Mouse (Mus musculus) left cerebral cortex, postnatal 14 days (tissue): ENCODE data around the gene Sema4b. TPM values are rescaled to one million over a fixed set of nuclear protein-coding genes. Genes with fewer than 3 reads are reported as not detected.

Source experiments
- DNase-seq, 2 experiments: peaks; one replicate each; pipeline ENCODE4 v3.0.0; 2021 to 2022; ENCODE audit warnings: low spot score in 2 of 2, mixed read lengths in 1 of 2
- intact Hi-C: fragments of 180-260 bp; cut with DNase I; formaldehyde crosslinking; loops from one replicate; pipeline ENCODE4 v1.15.1; 2025
- total RNA-seq, 2 experiments: library from RNA; stranded (reverse); gene quantifications; 2 replicates each; pipeline ENCODE4 v1.2.3; 2021

Sema4b gene
- total RNA-seq, 2 experiments from 2014 or later = 20.0 to 20.7 TPM

DNA sequence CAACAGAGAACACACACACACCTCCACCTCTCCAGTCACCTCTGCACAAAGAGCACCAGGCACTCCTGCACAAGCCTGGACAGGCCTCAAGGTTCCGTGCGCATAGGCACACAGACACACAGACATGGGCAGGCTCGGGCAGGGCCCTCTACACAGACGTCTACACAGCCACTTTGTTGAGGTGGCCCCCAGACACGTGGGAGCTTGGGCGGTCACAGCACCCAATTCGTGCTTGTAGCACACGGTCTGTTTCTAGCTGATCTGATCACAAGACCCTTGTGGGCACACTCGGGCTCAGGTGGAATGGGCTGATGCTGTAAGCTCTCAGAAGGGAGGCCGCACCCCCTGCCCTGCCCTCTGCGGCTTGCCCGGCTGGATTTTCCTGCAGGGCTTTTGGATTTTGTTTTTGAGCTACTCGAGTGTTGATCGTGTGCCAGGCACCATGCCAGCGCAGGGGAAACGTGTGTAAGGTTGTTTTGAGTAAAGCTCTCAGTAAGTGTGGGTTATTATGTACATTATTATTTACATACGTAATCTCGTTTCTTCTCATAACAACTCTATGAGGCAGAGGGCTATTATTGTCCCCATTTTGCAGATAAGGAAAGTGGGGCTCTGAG lies 21.5 kb downstream of the Sema4b start:
- DNase-seq = no peak
- intact Hi-C loops = no loop called here

DNA sequence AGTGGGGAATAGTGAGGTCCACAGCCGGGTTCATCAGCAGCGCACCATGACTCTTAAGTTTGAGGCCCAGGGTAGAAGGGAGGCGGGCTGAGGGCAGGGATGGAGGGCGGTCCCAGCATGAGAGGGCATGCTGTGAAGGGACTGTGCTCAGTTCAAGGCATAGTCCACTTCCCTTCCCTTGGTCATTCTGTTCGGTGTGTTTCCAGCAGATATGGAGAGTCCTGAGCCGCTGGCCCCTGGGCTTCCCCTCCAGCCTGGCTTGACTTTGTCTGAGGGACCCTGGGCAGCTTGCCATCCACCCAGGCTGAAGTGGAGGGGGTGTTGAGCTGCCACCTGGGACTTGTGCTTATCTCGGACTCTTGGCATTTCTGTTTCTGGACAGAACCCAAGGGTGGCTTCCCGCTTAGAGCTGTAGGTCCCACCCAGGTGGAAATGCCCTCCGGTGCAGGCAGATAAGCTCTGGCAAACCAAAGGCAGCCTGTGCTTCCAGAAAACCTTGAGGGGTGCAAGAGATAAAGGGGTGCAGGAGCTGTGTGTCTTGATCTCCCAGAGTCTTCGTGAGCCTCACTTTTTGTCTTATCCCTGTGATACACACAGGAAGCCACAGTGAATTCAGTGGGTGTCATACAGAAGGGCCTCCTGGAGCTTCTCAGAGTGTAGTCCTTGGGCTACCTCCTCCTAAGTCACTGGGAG lies 22.2 kb downstream of the Sema4b start:
- DNase-seq = no peak
- intact Hi-C loops = no loop called here

DNA sequence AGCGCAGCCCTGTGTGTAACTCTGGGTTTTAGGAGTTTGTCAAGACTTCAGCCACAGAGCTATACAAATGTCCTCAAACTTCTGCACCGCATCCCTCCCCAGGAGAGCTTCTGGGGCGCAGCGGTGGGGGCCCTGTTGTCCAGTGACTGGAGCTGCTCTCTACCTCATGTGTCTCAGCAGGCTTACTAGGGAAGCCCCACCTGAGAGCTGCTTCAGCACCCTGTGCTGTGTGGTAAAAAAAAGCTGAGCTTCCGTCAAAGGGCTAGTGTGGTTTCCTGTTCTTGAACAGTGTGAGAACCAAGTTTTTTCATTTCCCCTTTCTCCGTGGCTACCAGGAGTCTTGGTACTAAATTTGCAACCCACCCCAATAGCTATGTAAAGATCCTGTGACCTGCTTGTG lies 23.0 kb downstream of the Sema4b start:
- intact Hi-C loops = no loop called here
- peak in 1 of 2 experiments; percentile 49 for DNase-seq

DNA sequence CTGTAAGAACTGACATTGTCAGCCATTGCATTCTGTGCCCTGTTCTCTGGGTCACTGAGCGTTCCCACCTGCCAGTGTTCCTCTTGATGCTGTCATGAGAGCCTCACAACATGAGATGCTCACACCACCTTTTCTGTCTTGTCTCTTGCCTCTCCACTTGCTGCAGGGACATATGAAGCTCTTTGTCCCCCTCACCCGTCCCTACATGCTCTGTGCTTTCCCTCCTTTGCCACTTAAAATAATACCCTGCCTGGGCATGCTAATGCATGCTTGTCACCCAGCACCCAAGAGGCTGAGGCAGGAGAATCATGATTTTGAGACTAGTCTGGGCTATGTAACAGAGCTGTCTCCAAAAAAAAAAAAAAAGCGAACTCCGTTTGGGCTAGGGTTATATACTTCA lies 24.3 kb downstream of the Sema4b start:
- intact Hi-C loops = no loop called here
- no peak for DNase-seq

DNA sequence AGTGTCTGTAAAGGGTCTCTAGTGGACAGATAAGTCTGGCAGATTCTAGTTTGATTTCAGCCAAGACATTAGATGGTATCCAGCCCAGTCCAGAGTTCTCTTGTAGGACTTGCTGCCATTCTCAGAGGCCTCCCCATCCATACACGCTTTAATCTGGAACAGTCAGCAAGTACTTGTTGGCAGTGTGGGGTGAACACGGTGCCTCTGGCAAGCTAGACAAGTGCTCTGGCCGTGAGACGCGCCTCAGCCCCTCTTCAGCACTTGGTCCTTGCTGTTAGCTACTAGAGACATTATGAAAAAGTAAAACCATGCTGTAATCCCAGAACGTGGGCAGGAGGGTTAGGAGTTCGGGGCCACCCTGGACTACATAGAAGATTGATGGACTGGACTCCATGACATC lies 27.0 kb downstream of the Sema4b start:
- intact Hi-C loops = loop anchor here (2.0 kb wide), 1 partner anchor 73 kb away; no protein-coding TSS in a partner anchor
- no peak for DNase-seq

DNA sequence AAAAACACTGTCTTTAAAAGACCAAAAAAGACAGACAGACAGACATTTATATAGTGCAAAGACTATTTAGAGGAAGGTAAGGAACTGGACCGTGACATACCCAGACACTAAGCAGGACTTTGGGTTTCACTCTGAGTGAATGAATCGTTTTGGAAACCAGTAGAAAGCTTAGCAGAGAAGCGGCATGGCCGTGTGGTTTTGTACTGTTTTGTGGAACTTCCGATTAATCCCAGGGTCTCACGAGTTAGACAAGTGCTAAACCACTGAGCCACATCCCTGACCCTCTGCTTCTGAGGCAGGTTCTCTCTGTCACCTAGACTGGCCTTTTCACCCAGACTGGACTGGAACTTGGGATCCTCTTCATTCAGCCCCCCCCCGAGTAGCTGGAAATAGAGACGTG lies 27.8 kb downstream of the Sema4b start:
- DNase-seq = no peak
- intact Hi-C loops = loop anchor here (2.0 kb wide), 1 partner anchor 74 kb away; no protein-coding TSS in a partner anchor

DNA sequence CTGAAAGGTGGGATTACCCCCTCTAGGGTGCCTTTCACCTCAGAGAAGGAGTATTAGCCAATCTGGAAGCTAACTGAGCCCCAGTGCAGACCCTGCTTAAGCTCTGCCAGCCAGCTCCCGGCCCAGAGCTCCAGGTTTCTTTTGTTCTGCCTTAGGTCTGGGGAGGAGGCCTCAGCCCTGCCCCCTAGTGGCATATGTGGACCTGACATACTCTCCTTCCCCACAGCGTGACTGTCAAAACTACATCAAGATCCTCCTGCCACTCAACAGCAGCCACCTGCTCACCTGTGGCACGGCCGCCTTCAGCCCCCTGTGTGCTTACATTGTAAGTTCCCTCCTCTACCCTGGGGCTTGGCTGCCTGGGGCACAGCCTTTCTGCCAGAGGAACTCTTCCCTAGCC lies 28.8 kb downstream of the Sema4b start:
- intact Hi-C loops = loop anchor here (2.0 kb wide), 1 partner anchor 75 kb away; no protein-coding TSS in a partner anchor
- DNase-seq = peak; percentile 73 to 80

DNA sequence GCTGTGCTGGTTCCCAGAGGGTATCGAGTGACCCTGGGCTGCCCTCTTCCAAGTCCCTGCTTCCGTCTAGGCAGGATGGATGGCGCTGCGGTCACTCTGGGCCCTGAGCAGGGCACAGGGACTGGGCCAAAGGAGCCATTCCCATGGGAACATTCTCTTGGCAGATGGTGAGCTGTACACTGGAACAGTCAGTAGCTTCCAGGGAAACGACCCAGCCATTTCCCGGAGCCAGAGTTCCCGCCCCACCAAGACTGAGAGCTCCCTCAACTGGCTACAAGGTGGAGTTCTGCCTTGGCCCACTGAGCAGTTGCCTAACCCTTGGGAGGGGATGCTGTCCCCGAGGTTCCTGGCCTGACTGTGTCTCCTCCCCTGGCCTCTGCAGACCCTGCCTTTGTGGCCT lies 29.9 kb downstream of the Sema4b start:
- intact Hi-C loops = no loop called here
- peak; percentile 43 to 56 for DNase-seq

DNA sequence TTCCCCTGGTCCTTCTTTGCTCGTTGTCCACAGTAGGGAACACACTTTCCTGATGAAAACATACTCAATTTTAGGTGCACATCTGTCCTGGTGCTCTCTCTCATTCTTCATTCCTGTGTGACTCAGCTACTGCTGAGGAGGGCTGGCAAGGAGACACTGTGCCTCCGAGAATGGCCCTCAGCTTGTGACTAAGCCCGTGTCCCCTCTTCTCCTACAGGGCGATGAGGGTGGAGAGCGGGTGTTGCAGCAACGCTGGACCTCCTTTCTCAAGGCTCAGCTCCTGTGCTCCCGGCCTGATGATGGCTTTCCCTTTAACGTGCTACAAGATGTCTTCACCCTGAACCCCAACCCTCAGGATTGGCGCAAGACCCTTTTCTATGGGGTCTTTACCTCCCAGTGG lies 32.0 kb downstream of the Sema4b start:
- intact Hi-C loops = no loop called here
- DNase-seq = no peak

DNA sequence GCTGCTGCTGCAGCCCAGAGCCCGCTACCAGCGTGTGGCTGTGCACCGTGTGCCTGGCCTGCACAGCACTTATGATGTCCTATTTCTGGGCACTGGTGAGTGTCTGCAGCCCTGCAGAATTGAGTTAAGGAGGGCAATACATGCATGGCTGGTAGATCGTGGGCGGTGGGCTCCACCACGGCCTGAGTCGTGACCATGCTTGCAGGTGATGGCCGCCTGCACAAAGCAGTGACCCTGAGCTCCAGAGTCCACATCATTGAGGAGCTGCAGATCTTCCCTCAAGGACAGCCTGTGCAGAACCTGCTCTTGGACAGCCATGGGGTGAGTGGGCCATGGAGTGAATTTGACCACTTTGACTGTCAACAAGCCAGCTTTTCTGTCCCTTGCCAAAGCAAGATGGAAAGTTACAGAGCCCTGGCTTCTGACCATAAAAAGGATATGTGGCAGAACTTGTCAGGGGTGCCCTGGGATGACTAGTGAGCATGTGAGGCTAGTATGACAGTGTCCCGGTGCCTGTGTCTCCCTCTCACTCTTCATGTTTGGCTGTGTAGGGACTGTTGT lies 33.7 kb downstream of the Sema4b start:
- DNase-seq = no peak
- intact Hi-C loops = no loop called here

DNA sequence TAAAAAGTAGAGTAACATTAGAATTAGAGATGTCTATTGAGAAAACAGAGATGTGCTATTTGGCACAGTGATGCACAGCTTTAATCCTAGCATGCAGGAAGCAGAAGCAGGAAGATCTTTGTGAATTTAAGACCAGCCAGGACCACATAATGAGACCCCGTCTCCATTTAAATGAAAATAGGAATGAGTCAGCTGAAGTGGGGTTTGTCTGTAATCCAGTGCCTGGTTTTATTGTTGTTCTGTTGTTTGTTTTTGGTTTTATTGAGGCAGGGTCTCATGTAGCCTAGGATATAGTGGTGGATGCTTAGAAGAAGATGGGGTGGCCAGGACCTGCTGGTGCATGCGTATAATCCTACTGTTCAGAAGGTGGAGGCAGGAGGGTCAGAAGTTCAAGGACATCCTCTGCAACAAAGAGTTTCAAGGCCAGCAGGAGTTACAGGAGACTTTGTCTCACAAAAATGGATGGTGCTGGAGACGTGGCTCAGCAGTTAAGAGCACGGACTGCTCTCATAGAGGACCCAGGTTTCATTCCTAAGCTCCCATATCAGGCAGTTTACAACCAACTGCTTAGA lies 34.6 kb downstream of the Sema4b start:
- intact Hi-C loops = no loop called here
- no peak for DNase-seq

DNA sequence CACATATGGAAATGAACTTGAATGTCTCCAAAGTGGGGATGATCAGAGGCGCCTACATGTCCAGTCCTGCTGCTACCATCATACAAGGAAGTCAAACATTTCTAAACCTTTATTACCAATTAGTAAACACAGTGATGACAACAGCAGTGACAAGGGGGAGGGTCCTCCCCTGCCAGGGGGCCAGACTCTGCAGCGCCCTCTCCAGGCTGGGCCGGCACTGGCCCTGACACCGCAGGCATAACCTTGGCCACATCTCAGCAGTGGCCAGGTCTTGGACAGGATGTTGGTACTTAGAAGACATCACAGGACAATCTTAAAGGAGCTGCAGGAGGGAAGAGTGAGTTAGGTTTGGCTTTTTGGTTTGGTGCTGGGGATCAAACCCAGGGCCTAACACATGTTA lies 40.4 kb downstream of the Sema4b start:
- intact Hi-C loops = no loop called here

DNA sequence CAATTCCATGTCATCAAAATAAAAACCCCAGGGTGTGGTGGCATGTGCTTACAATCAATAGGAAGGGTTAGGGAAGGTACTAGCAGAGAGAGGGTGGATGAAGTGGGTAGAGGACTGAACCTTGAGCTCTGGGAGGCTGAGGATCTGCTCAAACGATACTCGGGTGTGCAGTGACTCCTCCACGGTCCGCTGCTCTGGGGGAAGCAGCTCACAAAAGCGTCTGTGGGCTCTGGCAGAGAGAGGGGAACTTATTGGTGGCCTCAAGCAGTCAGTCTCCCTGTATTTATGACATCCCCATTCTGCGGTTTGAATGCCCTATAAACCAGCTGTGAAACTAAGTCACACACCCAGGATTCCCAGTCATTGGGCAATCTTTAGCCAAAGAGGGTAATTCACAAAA lies 43.6 kb downstream of the Sema4b start:
- intact Hi-C loops = no loop called here
- no peak for DNase-seq

More for the DNA sequence above, 40.4 kb downstream of the Sema4b start:
- no peak for DNase-seq

DNA sequence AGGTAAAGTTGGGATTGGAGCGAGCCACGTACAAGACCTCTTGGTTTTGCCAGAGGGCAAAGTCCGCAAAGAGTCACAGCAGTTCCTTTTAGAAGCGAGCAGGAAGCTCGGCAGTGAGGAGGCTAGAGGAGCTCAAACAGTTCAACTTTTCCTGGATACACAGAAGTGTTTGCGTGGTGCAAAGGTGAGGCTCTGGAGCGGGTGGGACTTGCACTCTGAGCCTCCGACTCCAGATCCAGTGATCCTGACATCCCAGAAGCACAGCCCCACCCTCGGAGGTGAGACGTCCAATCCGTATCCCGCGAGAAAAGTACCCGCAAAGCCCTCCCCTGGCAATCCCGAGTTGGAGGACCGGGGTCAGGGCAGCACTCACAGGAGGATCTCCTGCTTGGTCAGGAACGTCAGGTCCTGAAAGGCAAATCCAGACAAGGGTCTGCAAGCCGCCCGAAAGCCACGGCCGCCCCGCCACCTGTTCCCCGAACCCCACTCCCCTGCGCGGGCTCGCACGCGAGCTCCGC lies 45.4 kb downstream of the Sema4b start:
- DNase-seq = no peak
- intact Hi-C loops = no loop called here

DNA sequence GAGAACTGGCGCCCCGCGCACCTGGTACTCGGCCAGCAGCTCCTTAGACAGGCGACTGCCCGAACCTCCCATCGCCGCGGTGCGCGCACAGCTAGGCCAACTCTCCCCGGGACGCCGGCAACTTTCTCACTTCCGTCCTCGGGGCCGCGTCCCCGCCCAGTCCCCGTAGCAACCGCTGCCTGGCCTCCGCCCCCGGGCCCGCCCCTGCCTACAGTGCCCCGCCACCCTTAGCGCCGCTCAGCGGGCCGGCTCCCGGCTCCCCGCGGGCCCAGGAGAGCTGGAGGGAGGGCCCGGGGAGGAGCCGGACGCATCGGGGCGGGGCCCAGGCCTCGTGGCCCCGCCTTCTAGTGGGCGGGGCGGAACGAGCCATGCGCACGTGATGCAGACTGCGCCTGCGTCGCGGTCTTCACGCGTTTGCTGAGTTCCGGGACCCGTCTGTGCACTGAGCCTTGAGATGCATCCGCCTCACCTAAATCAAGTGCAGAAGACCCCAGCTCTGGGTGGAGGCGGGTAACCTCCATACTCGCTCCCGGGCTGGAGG lies 45.9 kb downstream of the Sema4b start, which contains the start of the genes Cib1 and Gdpgp1:
Gene Cib1, minus strand, starts transcription at position 325 of the 541 bp plus-strand sequence.
Gene Gdpgp1, plus strand, starts transcription at position 377 of the 541 bp plus-strand sequence.
- intact Hi-C loops = no loop called here
- peak; percentile 96 for DNase-seq

DNA sequence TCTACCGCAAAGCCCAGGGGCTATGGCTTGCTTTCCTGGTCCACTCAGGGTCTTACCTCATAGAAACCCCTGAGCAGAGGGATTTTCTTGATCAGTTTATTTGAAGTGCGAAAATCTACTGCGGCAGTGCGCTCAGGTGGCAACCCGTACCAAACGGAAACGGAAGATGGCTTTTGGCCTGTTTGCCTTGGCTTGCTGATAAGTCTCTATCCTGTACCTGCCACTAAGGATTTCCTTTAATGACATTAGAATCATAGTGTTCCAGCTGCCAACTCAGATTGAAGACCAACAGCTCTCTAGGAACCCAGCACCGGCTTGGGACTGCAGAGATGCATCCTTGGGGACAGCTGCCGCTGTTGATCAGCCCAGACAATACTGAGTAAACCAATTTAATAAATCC lies 47.2 kb downstream of the Sema4b start:
- intact Hi-C loops = no loop called here
- no peak for DNase-seq

DNA sequence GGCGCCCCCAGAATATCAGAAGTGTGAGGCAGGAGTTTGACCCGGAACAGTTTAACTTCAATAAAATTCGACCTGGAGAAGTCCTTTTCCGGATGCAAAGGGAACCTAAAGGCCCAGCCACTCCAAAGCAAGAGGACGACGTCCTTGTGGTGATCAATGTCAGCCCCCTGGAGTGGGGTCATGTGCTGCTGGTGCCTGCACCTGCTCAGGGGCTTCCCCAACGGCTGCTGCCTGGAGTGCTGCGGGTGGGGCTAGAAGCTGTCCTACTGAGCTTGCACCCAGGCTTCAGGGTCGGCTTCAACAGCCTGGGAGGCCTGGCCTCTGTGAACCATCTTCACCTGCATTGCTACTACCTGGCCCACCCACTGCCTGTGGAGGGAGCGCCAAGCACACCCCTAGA lies 51.9 kb downstream of the Sema4b start:
- no peak for DNase-seq
- intact Hi-C loops = no loop called here

DNA sequence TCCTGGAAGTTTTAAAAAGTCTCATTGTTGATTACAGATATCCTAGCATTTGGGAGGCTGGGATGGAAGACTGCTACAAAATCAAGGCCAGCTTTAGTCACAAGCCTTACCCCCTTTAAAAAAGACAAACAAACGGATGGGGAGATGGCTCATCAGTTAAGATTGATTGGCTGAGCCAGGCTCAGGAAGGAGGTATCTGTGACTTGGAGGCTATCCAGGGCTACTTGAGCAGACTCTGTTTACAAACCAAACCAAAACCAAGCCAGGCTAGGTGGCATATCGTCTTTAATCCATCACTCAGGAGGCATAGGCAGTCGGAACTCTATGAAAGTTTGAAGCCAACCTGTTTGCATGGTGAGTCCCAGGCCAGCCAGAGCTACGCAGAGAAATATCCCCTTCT lies 55.0 kb downstream of the Sema4b start:
- intact Hi-C loops = no loop called here
- no peak for DNase-seq

DNA sequence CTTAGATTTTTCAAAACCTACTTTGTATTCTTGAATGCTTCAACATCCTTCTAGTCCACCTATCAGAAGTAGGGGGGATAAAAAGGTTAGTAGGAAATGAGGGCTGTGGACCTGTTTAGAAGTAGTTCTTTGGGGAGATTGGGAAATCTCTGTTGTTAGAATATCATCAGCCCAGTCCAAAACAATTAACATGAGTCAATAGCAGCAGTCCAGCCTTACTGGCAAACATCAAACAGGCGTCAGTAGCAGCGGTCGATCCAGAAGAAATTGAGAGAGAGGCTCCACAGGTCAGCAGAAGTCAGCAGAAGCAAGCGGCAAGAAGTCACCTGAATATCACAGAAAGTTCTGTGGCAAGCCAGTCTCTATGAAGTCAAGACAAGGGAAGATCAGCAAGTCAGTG lies 58.2 kb downstream of the Sema4b start:
- intact Hi-C loops = no loop called here
- DNase-seq = no peak

DNA sequence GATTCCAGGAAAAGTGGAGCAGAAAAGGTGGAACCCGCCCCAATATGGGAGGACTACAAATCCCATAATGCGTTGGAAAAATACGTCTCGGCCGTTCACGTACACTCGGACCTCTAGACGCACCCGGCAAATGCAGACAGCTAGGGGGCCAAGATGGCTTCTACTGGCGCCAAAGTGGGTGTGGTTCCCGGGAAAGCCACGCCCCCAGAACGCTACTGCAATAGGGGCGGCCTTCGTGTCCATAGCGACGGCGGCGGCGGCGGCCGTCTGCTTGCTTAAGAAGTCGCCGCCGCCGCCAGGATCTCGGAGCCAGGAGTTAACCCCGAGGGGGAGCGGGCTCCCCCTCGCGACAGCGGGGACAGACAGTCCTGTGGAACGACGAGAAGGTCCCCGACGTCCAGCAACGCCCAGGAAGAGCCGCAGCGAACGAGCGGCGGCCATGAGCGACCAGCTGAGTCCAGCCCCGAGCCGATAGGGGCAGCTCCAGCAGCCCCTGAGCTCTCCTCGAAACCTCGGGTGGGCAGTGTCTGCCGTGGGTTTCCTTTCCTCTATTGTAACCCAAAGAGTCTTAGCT lies 59.6 kb downstream of the Sema4b start, which contains the start of gene Ttll13:
Gene Ttll13, plus strand, starts transcription at position 229 of the 574 bp plus-strand sequence.
- peak; percentile 96 to 98 for DNase-seq
- intact Hi-C loops = no loop called here
